Mouse (Mus musculus) intestine, postnatal 0 days (tissue): ENCODE data around the gene Zfp458. TPM values are rescaled to one million over a fixed set of nuclear protein-coding genes. Genes with fewer than 3 reads are reported as not detected.
"Not testable (repeated sequence)": the region's sequence is repeated elsewhere in the genome, so short reads cannot be mapped to it uniquely, and the experiment has no call there.

Experiments used
- ATAC-seq: fragments of 200-750 bp; cut with Nextera tagmentation; 2 replicates; pipeline ENCODE4 v1.8.0; 2017; ENCODE audit warnings: mild to moderate bottlenecking, moderate TSS enrichment, moderate library complexity
- H3K27ac ChIP-seq: fragments of 300-500 bp; sonication (generic); 2 replicates; pipeline ENCODE4 v1.5.1; 2014; ENCODE audit warnings: mild to moderate bottlenecking, low read depth, low read length, moderate library complexity
- H3K27me3 ChIP-seq: fragments of 300-500 bp; sonication (generic); replicated peaks from 2 replicates; pipeline ENCODE4 v1.6.1; 2014; ENCODE audit warnings: low read length, mixed read lengths; ENCODE audit not compliant: control insufficient read depth, insufficient read depth
- H3K36me3 ChIP-seq: fragments of 300-500 bp; sonication (generic); 2 replicates; pipeline ENCODE4 v1.6.1; 2014; ENCODE audit warnings: mild to moderate bottlenecking, moderate library complexity; ENCODE audit not compliant: control insufficient read depth, insufficient read depth
- H3K4me1 ChIP-seq: fragments of 300-500 bp; sonication (generic); replicated peaks from 2 replicates; pipeline ENCODE4 v1.6.1; 2014; ENCODE audit warnings: antibody characterized with exemption, low read length, mixed read lengths; ENCODE audit not compliant: control insufficient read depth, insufficient read depth
- H3K4me2 ChIP-seq: fragments of 300-500 bp; sonication (generic); replicated peaks from 2 replicates; pipeline ENCODE4 v1.6.1; 2014; ENCODE audit warnings: low read depth, mild to moderate bottlenecking, moderate library complexity
- H3K4me3 ChIP-seq: fragments of 300-500 bp; sonication (generic); 2 replicates; pipeline ENCODE4 v1.5.1; 2014; ENCODE audit warnings: low read depth, low read length
- H3K9ac ChIP-seq: fragments of 300-500 bp; sonication (generic); 2 replicates; pipeline ENCODE4 v1.6.1; 2014; ENCODE audit warnings: mild to moderate bottlenecking, low read depth, low read length
- H3K9me3 ChIP-seq: fragments of 300-500 bp; sonication (generic); 2 replicates; pipeline ENCODE4 v1.6.1; 2016; ENCODE audit warnings: mixed run types; ENCODE audit not compliant: control insufficient read depth
- CTCF ChIP-seq: sonication (generic); IDR thresholded peaks from 2 replicates; pipeline ENCODE4 v1.5.1; 2016; ENCODE audit warnings: low read depth, mild to moderate bottlenecking, control low read depth, antibody characterized with exemption, moderate library complexity
- WGBS: fragments of 180-500 bp; shearing (Covaris S2); extraction: QIAGEN DNeasy Blood & Tissue Kit; methylation state at CpG from one replicate; pipeline ENCODE4 v1.1.7; 2014; 5-methylcytosine and 5-hydroxymethylcytosine counted together
- polyA plus RNA-seq: library from polyadenylated mRNA; unstranded; fragments of >200 nt; fragmentation: Nextera tagmentation; extraction: Ambion mirVana; gene quantifications from 2 replicates; pipeline ENCODE4 v1.2.1, GENCODE M21; 2015

The Zfp458 gene
- 0.77 and 1.1 TPM in 2 replicates for polyA plus RNA-seq

DNA sequence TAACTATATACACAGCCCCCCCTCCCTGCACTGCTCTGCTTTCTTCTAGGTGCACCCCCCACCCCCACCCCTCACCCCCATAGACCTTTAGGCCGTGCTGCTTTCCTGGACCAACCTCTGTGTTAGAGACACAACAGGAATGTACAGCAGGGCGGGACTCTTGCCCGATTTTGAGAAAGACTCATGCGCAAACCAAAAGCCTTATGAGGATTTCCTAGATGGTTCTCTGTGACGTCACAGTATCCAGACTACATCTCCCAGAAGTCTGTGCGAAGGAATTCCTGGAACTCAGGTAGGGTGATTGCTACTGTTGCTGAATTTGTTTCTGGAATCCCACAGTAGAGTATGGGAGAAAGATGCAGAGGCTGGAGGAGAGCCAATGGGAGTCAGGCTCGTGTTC lies at the start of gene Zfp458:
TSS of gene Zfp458 (minus strand) at position 153 of the 400 bp plus-strand sequence.
- no peak for TF ChIP-seq CTCF
- ATAC-seq: peak; percentile 49
- H3K27ac ChIP-seq: no peak within 1 kb of the TSS
- H3K4me3 ChIP-seq: peak within 1 kb of the TSS; percentile 11; the same call in 1 of the 2 replicates
- peak within 1 kb of the TSS; percentile 46; the same call in 1 of the 2 replicates for H3K4me2 ChIP-seq
- no peaks in the 10 kb centered on the region for H3K4me1 ChIP-seq
- H3K27me3 ChIP-seq: no peaks in the 10 kb centered on the region
- 39% methylated on average over 7 of the region's 7 CpGs for WGBS
- no peaks in the 10 kb centered on the region for H3K36me3 ChIP-seq
- H3K9ac ChIP-seq: no peak within 1 kb of the TSS
- no peaks in the 10 kb centered on the region for H3K9me3 ChIP-seq

DNA sequence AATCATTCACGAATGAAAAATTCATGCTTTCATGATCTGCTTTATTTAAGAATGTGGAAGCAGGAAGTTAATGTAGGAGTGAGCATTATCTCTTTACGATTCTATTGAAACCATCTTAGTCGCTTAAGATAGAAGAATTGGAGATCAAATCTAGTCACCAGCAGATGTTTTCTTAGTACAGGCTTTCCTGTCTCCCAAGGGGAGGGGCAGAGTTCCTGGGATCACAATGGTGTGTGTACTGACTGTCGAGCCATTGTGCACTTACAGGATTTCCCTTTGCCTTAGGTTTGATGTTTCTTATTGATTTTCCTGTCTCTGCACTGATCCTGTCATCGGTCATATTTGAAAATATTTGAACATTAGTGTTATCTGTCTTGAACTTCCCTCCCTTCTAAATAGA lies 28.5 kb upstream of the Zfp458 start:
- Histone ChIP-seq H3K9me3 (no peaks in the 10 kb centered on the region), H3K4me1 (no peaks in the 10 kb centered on the region), H3K27me3 (no peaks in the 10 kb centered on the region), H3K27ac (no peak overlapping the region), H3K36me3 (no peaks in the 10 kb centered on the region), H3K4me2 (peak overlapping the region; percentile 80), H3K4me3 (peak overlapping the region; percentile 69), H3K9ac (no peak overlapping the region)
- TF ChIP-seq CTCF: no peak
- 20% methylated on average over 5 of the region's 5 CpGs for WGBS
- 0 out of 2 replicates have a peak, but pooled peaks have one; percentile 53 for ATAC-seq

DNA sequence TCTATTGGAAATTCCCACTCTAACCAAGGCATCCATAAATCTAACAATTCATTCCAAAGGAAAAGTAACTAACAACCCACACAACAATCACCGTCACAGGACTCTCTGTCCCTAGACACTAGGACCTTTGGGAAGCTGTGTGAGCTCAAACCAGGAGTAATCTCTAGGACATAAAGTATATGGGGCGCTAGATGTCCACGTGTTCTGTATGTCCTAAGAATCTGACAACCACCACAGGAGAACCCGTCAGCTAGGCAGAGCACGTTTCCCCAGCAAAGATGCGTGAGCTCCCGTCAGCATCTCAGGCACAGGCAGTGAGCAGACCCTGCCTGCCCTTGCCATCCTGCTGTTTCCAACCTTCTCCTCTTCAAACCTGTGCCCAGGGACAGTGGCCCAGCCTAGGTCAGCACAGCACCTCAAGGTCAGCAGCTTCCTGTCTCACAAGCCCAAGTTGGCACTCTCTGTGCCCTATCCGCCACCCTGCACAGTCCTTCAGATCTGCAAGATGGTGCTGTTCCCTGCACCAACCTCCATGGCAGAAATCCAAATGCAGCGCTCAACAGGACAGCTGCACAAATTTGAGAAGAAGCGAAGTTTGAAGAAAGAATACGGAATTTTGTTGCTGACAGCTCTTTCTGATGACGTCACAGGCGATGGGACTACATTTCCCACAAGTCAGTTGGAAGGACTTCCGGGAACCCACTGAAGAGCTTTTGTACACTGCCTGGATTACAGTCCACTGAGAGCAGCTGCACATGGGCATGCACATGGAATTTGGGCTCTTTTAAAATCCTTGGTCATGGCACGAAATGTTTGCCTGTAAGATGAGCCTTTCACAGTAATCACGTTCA lies 27.8 kb upstream of the Zfp458 start, which contains the start of gene Zfp457:
TSS of gene Zfp457 (minus strand) at position 664 of the 851 bp plus-strand sequence.
- H3K9me3 ChIP-seq: no peaks in the 10 kb centered on the region
- H3K4me3 ChIP-seq: peak within 1 kb of the TSS; percentile 69
- no peaks in the 10 kb centered on the region for H3K27me3 ChIP-seq
- no peak for TF ChIP-seq CTCF
- 9% methylated on average over 16 of the region's 16 CpGs for WGBS
- H3K4me2 ChIP-seq: peak within 1 kb of the TSS; percentile 80
- H3K27ac ChIP-seq: no peak within 1 kb of the TSS
- ATAC-seq: peak; percentile 97
- no peaks in the 10 kb centered on the region for H3K4me1 ChIP-seq
- H3K9ac ChIP-seq: peak within 1 kb of the TSS; percentile 49
- H3K36me3 ChIP-seq: no peaks in the 10 kb centered on the region

DNA sequence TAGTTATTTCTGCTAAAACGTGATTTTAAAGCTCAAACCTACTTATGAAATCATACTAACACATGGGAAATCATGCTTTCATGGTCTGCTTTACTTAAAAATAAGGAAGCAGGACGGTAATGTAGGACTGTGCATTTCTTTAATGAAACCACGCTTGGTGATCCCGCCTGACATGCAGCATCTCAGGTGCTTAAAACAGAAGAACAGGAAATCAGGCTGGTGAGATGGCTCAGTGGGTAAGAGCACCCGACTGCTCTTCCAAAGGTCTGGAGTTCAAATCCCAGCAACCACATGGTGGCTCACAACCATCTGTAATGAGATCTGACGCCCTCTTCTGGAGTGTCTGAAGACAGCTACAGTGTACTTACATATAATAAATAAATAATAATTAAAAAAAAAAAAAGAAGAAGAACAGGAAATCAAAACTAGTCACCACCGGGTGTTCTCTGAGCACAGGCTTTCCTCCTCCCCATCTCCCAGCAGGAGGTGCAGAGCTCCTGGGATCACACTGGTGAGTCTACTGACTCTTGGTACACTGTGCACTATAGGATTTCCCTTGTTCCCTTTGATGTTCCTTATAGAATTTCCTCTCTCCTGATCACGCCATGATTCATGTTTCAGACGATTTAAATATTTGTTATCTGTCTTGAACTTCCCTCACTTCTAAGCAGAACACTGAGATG lies 8.7 kb downstream of the Zfp458 start:
- Histone ChIP-seq H3K4me2 (peak overlapping the region; percentile 72), H3K4me3 (peak overlapping the region; percentile 59), H3K9ac (peak overlapping the region; percentile 54; the same call in 1 of the 2 replicates)
- ATAC-seq: peak; percentile 53; the same call in 1 of the 2 replicates
- not testable (repeated sequence) for H3K27me3 ChIP-seq, H3K27ac ChIP-seq, H3K4me1 ChIP-seq, H3K36me3 ChIP-seq, H3K9me3 ChIP-seq
- WGBS: 40% methylated on average over 8 of the region's 9 CpGs

DNA sequence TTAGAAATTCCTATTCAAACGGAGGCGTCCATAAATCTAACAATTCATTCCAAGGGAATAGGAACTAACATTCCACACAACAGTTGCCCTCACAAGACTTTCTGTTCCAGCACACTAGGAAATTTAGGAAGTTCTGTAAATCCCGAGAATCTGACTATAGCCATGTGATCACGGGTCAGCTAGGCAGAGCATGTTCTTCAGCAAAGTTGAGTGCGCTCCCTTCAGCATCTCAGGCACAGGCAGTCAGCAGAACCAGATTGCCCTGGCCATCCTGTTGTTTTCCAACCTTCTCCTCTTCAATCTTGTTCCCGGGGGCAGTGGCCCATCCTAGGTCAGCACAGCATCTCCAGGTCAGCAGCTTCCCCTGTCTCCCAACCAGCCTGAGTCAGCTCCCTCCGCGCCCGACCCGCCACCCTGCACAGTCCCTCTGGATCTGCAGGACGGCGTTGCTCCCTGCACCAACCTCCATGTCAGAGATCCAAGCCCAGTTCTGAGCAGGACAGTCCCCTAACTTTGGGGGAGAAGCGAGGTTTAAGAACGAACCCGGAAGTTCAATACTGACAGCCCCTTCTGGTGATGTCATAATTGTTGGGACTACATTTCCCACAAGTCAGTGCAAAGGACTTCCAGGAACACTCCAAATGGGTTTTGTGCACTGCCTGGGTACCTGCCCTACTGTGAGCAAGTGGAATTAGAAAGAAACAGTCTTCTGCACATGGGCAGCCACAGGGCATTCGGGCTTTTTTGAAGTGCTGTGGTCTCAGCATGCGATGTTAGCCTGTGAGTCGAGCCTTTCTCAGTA lies 9.5 kb downstream of the Zfp458 start:
- 6% methylated on average over 18 of the region's 18 CpGs for WGBS
- Histone ChIP-seq H3K27me3 (no peaks in the 10 kb centered on the region), H3K4me3 (peak overlapping the region; percentile 59), H3K4me2 (peak overlapping the region; percentile 72), H3K9me3 (no peaks in the 10 kb centered on the region; the same call in 1 of the 2 replicates), H3K36me3 (no peaks in the 10 kb centered on the region), H3K9ac (peak overlapping the region; percentile 54), H3K4me1 (no peaks in the 10 kb centered on the region), H3K27ac (no peak overlapping the region)
- ATAC-seq: peak; percentile 96
- no peak for TF ChIP-seq CTCF
